Mouse (Mus musculus): Measurements from ENCODE around the gene Ncoa7.
A peak's percentile ranks its signal among the peaks of the same experiment; 100 is the strongest.

Gene Ncoa7

GRCm38 (mm10) chr10:30802681-30803586 lies at the start of gene Ncoa7:
Gene Ncoa7, minus strand, starts transcription at chr10:30803326.
- DNase-seq (ENCODE audit: low read depth), result peak; percentile 82

GRCm38 (mm10) chr10:30845101-30845825 lies 42.1 kb upstream of the Ncoa7 start:
- DNase-seq (ENCODE audit: low read depth), result no peak

GRCm38 (mm10) chr10:30844191-30845010 lies 41.3 kb upstream of the Ncoa7 start:
- DNase-seq (ENCODE audit: low read depth), result peak; percentile 17

GRCm38 (mm10) chr10:30843438-30844190 lies 40.5 kb upstream of the Ncoa7 start:
- peak; percentile 48 for DNase-seq (ENCODE audit: low read depth)

GRCm38 (mm10) chr10:30842643-30843437 lies 39.7 kb upstream of the Ncoa7 start, which contains the start of gene Hey2:
Gene Hey2, minus strand, starts transcription at chr10:30842801.
- DNase-seq (ENCODE audit: low read depth), result peak; percentile 94

- DNase-seq (ENCODE audit: low read depth), result no peak
Observed at GRCm38 (mm10) chr10:30842228-30842627, 39.1 kb upstream of the Ncoa7 start.

- no peak for DNase-seq (ENCODE audit: low read depth)
Observed at GRCm38 (mm10) chr10:30840824-30841223, 37.7 kb upstream of the Ncoa7 start.

- DNase-seq (ENCODE audit: low read depth), result peak; percentile 38
Observed at GRCm38 (mm10) chr10:30838188-30838587, 35.1 kb upstream of the Ncoa7 start.

- peak; percentile 55 for DNase-seq (ENCODE audit: low read depth)
Observed at GRCm38 (mm10) chr10:30825049-30825448, 21.9 kb upstream of the Ncoa7 start.

GRCm38 (mm10) chr10:30810967-30811293 lies 7.8 kb upstream of the Ncoa7 start:
- peak; percentile 91 for DNase-seq (ENCODE audit: low read depth)

- DNase-seq (ENCODE audit: low read depth), result peak; percentile 18
Observed at GRCm38 (mm10) chr10:30810247-30810966, 7.3 kb upstream of the Ncoa7 start.

GRCm38 (mm10) chr10:30803587-30804253 lies 594 bp upstream of the Ncoa7 start:
- DNase-seq (ENCODE audit: low read depth), result peak; percentile 34

- DNase-seq (ENCODE audit: low read depth), result no peak
Observed at GRCm38 (mm10) chr10:30802033-30802432, 1.1 kb downstream of the Ncoa7 start.

GRCm38 (mm10) chr10:30799713-30800450 lies 3.2 kb downstream of the Ncoa7 start:
- DNase-seq (ENCODE audit: low read depth), result no peak

GRCm38 (mm10) chr10:30796469-30797261 lies 6.5 kb downstream of the Ncoa7 start:
- no peak for DNase-seq (ENCODE audit: low read depth)

- no peak for DNase-seq (ENCODE audit: low read depth)
Observed at GRCm38 (mm10) chr10:30791016-30791415, 12.1 kb downstream of the Ncoa7 start.

GRCm38 (mm10) chr10:30789521-30789920 lies 13.6 kb downstream of the Ncoa7 start:
- no peak for DNase-seq (ENCODE audit: low read depth)

- DNase-seq (ENCODE audit: low read depth), result no peak
Observed at GRCm38 (mm10) chr10:30788340-30788721, 14.8 kb downstream of the Ncoa7 start.
